Mouse (Mus musculus) intestine, embryonic 15.5 days (tissue): Measurements from ENCODE around the gene Vmn1r148. TPM values are rescaled to one million over a fixed set of nuclear protein-coding genes. Genes with fewer than 3 reads are reported as not detected.
"Not testable (repeated sequence)": the region's sequence is repeated elsewhere in the genome, so short reads cannot be mapped to it uniquely, and the experiment has no call there.

Source experiments
- ATAC-seq: fragments of 200-750 bp; cut with Nextera tagmentation; 2 replicates; pipeline ENCODE4 v1.8.0; 2017; ENCODE audit warnings: moderate TSS enrichment, moderate library complexity
- H3K27ac ChIP-seq: fragments of 300-500 bp; sonication (generic); 2 replicates; pipeline ENCODE4 v1.5.1; 2015; ENCODE audit warnings: mild to moderate bottlenecking, inconsistent platforms
- H3K27me3 ChIP-seq: fragments of 300-500 bp; sonication (generic); replicated peaks from 2 replicates; pipeline ENCODE4 v1.6.1; 2015; ENCODE audit warnings: inconsistent platforms
- H3K36me3 ChIP-seq: fragments of 300-500 bp; sonication (generic); 2 replicates; pipeline ENCODE4 v1.6.1; 2015; ENCODE audit warnings: inconsistent platforms
- H3K4me1 ChIP-seq: fragments of 300-500 bp; sonication (generic); replicated peaks from 2 replicates; pipeline ENCODE4 v1.6.1; 2015; ENCODE audit warnings: inconsistent platforms
- H3K4me2 ChIP-seq: fragments of 300-500 bp; sonication (generic); replicated peaks from 2 replicates; pipeline ENCODE4 v1.6.1; 2015; ENCODE audit warnings: mild to moderate bottlenecking, inconsistent platforms
- H3K4me3 ChIP-seq: fragments of 300-500 bp; sonication (generic); replicated peaks from 2 replicates; pipeline ENCODE4 v1.5.1; 2015; ENCODE audit warnings: inconsistent platforms
- H3K9ac ChIP-seq: fragments of 300-500 bp; sonication (generic); 2 replicates; pipeline ENCODE4 v1.6.1; 2015; ENCODE audit warnings: inconsistent platforms
- H3K9me3 ChIP-seq: fragments of 300-500 bp; sonication (generic); 2 replicates; pipeline ENCODE4 v1.6.1; 2016; ENCODE audit warnings: inconsistent platforms
- WGBS: fragments of 180-500 bp; shearing (Covaris S2); methylation state at CpG from one replicate; pipeline ENCODE4 v1.1.7; 2015; 5-methylcytosine and 5-hydroxymethylcytosine counted together
- polyA plus RNA-seq: library from polyadenylated mRNA; unstranded; fragments of >200 nt; fragmentation: Nextera tagmentation; extraction: Ambion mirVana; gene quantifications from 2 replicates; pipeline ENCODE4 v1.2.1, GENCODE M21; 2015

Vmn1r148 gene
- polyA plus RNA-seq, result not detected in 2 replicates

DNA sequence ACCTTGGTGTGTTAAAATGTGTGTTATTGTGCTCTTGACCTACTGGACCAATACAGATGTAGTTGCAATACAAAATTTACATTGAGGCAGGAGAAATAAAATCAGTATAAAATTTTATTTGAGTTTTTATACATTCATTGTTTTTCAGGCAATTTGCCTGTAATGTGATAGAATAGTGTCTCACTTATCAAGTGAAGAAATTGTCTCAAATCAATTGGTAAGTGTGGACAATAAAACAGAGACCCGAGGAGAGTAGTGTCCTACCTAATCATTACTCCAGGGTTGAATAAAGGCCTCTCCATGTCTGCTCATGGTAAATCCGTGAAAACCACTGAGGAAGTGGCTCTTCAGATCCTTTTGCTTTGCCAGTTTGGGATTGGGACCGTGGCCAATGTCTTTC, at the start of gene Vmn1r148:
TSS of gene Vmn1r148 (plus strand) at position 301 of the 400 bp plus-strand sequence.
- not testable (repeated sequence) for ATAC-seq, H3K9ac ChIP-seq, H3K4me3 ChIP-seq, H3K27me3 ChIP-seq, H3K9me3 ChIP-seq, H3K36me3 ChIP-seq, H3K4me2 ChIP-seq, H3K4me1 ChIP-seq, H3K27ac ChIP-seq
- WGBS, result no CpG with 5 or more reads among the region's 3 CpGs

GRCm38 (mm10) chr7:22370939-22371338, 42.4 kb upstream of the Vmn1r148 start, which contains the start of gene Gm8660:
Gene Gm8660, minus strand, starts transcription at chr7:22371039.
- H3K36me3 ChIP-seq, H3K9ac ChIP-seq, H3K27me3 ChIP-seq, ATAC-seq, H3K27ac ChIP-seq, H3K4me3 ChIP-seq, H3K4me1 ChIP-seq, H3K4me2 ChIP-seq, H3K9me3 ChIP-seq: not testable (repeated sequence)
- WGBS, result no CpG with 5 or more reads among the region's 1 CpGs

- not testable (repeated sequence) for ATAC-seq, H3K9me3 ChIP-seq, H3K27ac ChIP-seq, H3K4me2 ChIP-seq, H3K9ac ChIP-seq, H3K4me3 ChIP-seq, H3K4me1 ChIP-seq, H3K27me3 ChIP-seq, H3K36me3 ChIP-seq
- WGBS, result no CpG with 5 or more reads among the region's 2 CpGs
These were observed 24.7 kb downstream of the Vmn1r148 start, which contains the start of gene Vmn1r149 for GRCm38 (mm10) chr7:22438129-22438528. Gene Vmn1r149, minus strand, starts transcription at chr7:22438229.

- WGBS, result no CpG with 5 or more reads among the region's 5 CpGs
- H3K9ac ChIP-seq, H3K9me3 ChIP-seq, H3K27ac ChIP-seq, H3K36me3 ChIP-seq, H3K4me3 ChIP-seq, H3K4me2 ChIP-seq, H3K4me1 ChIP-seq, ATAC-seq, H3K27me3 ChIP-seq: not testable (repeated sequence)
These were observed 50.6 kb downstream of the Vmn1r148 start, which contains the start of gene Gm10665 for GRCm38 (mm10) chr7:22463975-22464374. Gene Gm10665, minus strand, starts transcription at chr7:22464075.

Other genes with a start within 250 kb of the Vmn1r148 start
- not detected in 2 replicates for gene Vmn1r142, start 249.5 kb upstream of the Vmn1r148 start, polyA plus RNA-seq
- gene Vmn1r143, start 224.2 kb upstream of the Vmn1r148 start, polyA plus RNA-seq, result not detected in 2 replicates
- not detected in 2 replicates for gene Gm8653, start 212.3 kb upstream of the Vmn1r148 start, polyA plus RNA-seq
- gene Gm8453, start 184.1 kb upstream of the Vmn1r148 start, polyA plus RNA-seq, result not detected in 2 replicates
- not detected in 2 replicates for gene Gm4187, start 83.9 kb upstream of the Vmn1r148 start, polyA plus RNA-seq
- not detected in 2 replicates for gene Gm8660, start 42.5 kb upstream of the Vmn1r148 start, polyA plus RNA-seq
- not detected in 2 replicates for gene Vmn1r149, start 24.6 kb downstream of the Vmn1r148 start, polyA plus RNA-seq
- not detected in 2 replicates for gene Gm10665, start 50.5 kb downstream of the Vmn1r148 start, polyA plus RNA-seq
- gene Vmn1r151, start 86.1 kb downstream of the Vmn1r148 start, polyA plus RNA-seq, result not detected in 2 replicates
- gene Vmn1r152, start 109.4 kb downstream of the Vmn1r148 start, polyA plus RNA-seq, result not detected in 2 replicates
- gene Gm8677, start 121.3 kb downstream of the Vmn1r148 start, polyA plus RNA-seq, result not detected in 2 replicates
- not detected in 2 replicates for gene Gm4201, start 151.8 kb downstream of the Vmn1r148 start, polyA plus RNA-seq
- not detected in 2 replicates for gene Gm4565, start 174.5 kb downstream of the Vmn1r148 start, polyA plus RNA-seq
- gene Vmn1r155, start 244.4 kb downstream of the Vmn1r148 start, polyA plus RNA-seq, result not detected in 2 replicates